Mouse (Mus musculus) thymus, adult 2 months (tissue): ENCODE results near the gene Wnt10b.

Experiments used
- CTCF ChIP-seq: fragments of 200-500 bp; IDR thresholded peaks from 2 replicates; pipeline ENCODE4 v1.5.1; 2012; ENCODE audit warnings: mild to moderate bottlenecking, control low read depth, low read length, moderate library complexity, borderline replicate concordance; ENCODE audit not compliant: control insufficient read depth, poor library complexity, insufficient read depth; ENCODE audit errors: extremely low read depth
- POLR2A ChIP-seq: fragments of 200-500 bp; IDR thresholded peaks from 2 replicates; pipeline ENCODE4 v1.6.1; 2012; ENCODE audit warnings: mild to moderate bottlenecking, low read length, control low read depth, moderate library complexity; ENCODE audit not compliant: control insufficient read depth, poor library complexity, insufficient read depth; ENCODE audit errors: extremely low read depth

- no peak for TF ChIP-seq CTCF
- TF ChIP-seq POLR2A, result no peak
Measured at GRCm38 (mm10) chr15:98802926-98803325, 25.0 kb upstream of the Wnt10b start.
